Mouse (Mus musculus): ENCODE measurements at regions not wholly inside any gene's neighbourhood (a gene's known extent, or its start where the extent isn't known, plus 50 kb on each side); places are given as distances from the start of the nearest gene placed in this dataset.

DNA sequence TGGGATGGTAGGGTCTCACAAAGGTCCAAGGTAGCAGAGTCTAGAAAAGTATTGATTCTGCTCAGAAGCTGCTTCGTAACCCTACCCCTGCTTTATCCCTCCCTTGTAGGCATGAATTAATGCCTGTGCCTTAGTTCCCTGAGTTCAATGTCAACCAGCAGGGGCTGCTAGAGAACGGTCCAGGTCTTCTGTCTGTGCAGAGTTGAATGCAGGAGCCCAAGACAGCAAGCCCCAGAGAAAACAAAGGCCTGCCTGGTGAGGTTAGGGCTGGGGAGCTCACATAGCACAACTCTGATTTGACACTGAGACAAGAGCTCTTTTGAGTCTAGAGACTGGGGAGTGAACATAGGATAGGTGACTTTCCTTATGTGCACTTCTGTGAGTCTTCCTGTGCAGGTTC is 56.6 kb downstream of the Olig3 start:
- H3K9ac ChIP-seq = no peak overlapping the region
- no peaks in the 10 kb centered on the region for H3K36me3 ChIP-seq
- 47% methylated on average over 2 of the region's 2 CpGs for WGBS
- H3K27ac ChIP-seq = no peak overlapping the region
- H3K4me3 ChIP-seq (replicated peaks) = no peak overlapping the region
- no peaks in the 10 kb centered on the region for H3K4me1 ChIP-seq (replicated peaks)
- no peak for ATAC-seq
- H3K4me2 ChIP-seq (replicated peaks) = no peak overlapping the region
- H3K27me3 ChIP-seq (replicated peaks) = no peaks in the 10 kb centered on the region
- no peaks in the 10 kb centered on the region for H3K9me3 ChIP-seq

- Histone ChIP-seq H3K4me1 (replicated peaks) (no peaks in the 10 kb centered on the region), H3K27me3 (replicated peaks) (no peaks in the 10 kb centered on the region), H3K4me2 (replicated peaks) (no peak overlapping the region), H3K27ac (no peak overlapping the region), H3K9ac (no peak overlapping the region), H3K36me3 (no peaks in the 10 kb centered on the region), H3K9me3 (no peaks in the 10 kb centered on the region), H3K4me3 (replicated peaks) (no peak overlapping the region)
- WGBS = 48% methylated on average over 5 of the region's 5 CpGs
- no peak for ATAC-seq
Measured at GRCm38 (mm10) chr10:19413935-19414334, 57.6 kb downstream of the Olig3 start.

GRCm38 (mm10) chr10:19414834-19415233 is 58.5 kb downstream of the Olig3 start:
- H3K36me3 ChIP-seq = no peaks in the 10 kb centered on the region
- H3K27ac ChIP-seq = no peak overlapping the region
- H3K4me3 ChIP-seq (replicated peaks) = no peak overlapping the region
- ATAC-seq = no peak
- no peaks in the 10 kb centered on the region for H3K27me3 ChIP-seq (replicated peaks)
- no peaks in the 10 kb centered on the region for H3K9me3 ChIP-seq
- no peak overlapping the region for H3K4me2 ChIP-seq (replicated peaks)
- no peaks in the 10 kb centered on the region for H3K4me1 ChIP-seq (replicated peaks)
- 26% methylated on average over 5 of the region's 5 CpGs for WGBS
- H3K9ac ChIP-seq = no peak overlapping the region

DNA sequence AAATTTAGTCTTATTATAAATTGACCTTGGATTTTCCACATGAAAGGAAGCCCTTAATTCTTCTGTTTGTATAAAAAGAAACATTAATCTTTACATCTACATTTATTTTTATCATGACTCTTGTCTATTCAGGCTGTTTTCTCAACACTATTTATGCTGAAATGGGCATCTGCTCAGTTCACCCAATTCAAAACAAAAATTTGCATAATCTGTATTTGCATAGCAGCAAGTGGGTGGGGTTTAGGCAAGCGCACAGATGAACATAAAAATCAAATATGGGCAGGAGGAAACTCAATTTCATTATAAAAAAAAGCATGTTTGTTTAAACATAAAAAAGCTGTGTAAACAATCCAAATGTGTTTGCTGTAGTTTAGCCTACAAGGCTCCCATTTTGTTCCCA is 67.7 kb downstream of the Olig3 start:
- Histone ChIP-seq H3K36me3 (no peaks in the 10 kb centered on the region), H3K27ac (no peak overlapping the region), H3K9ac (no peak overlapping the region), H3K27me3 (replicated peaks) (no peaks in the 10 kb centered on the region), H3K4me1 (replicated peaks) (no peaks in the 10 kb centered on the region), H3K4me3 (replicated peaks) (no peak overlapping the region), H3K9me3 (no peaks in the 10 kb centered on the region), H3K4me2 (replicated peaks) (no peak overlapping the region)
- no peak for ATAC-seq
- WGBS = 75% methylated on average over 1 of the region's 1 CpGs

- Histone ChIP-seq H3K4me3 (replicated peaks) (no peak overlapping the region), H3K27ac (no peak overlapping the region), H3K4me2 (replicated peaks) (no peak overlapping the region), H3K9ac (no peak overlapping the region), H3K27me3 (replicated peaks) (no peaks in the 10 kb centered on the region), H3K4me1 (replicated peaks) (no peaks in the 10 kb centered on the region), H3K36me3 (no peaks in the 10 kb centered on the region), H3K9me3 (no peaks in the 10 kb centered on the region)
- 72% methylated on average over 3 of the region's 3 CpGs for whole genome bisulfite sequencing
- no peak for ATAC-seq
Measured at GRCm38 (mm10) chr10:19424961-19425360, 68.6 kb downstream of the Olig3 start.

DNA sequence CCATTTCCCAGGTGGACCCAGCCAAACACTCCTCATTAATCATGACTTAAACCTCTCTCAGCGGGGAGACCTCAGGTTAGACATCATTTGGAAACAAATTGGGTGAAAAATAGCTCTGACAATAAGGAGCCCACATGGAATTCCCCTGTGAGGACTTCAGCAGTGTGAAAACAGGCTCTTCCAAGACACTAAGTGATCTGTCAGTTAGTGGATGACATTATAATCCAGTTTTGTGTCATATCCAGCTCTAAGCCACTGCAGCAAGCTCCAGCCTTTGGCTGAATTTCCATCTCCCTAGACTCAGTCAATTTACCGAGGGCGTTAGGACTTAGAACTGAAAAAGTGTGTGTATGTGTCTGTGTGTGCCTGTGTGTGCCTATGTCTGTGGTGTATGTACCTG is 70.5 kb downstream of the Olig3 start:
- Histone ChIP-seq H3K9me3 (no peaks in the 10 kb centered on the region), H3K4me1 (replicated peaks) (no peaks in the 10 kb centered on the region), H3K27ac (no peak overlapping the region), H3K9ac (no peak overlapping the region), H3K4me3 (replicated peaks) (no peak overlapping the region), H3K4me2 (replicated peaks) (no peak overlapping the region), H3K27me3 (replicated peaks) (no peaks in the 10 kb centered on the region), H3K36me3 (no peaks in the 10 kb centered on the region)
- 78% methylated on average over 3 of the region's 3 CpGs for WGBS
- ATAC-seq = no peak

DNA sequence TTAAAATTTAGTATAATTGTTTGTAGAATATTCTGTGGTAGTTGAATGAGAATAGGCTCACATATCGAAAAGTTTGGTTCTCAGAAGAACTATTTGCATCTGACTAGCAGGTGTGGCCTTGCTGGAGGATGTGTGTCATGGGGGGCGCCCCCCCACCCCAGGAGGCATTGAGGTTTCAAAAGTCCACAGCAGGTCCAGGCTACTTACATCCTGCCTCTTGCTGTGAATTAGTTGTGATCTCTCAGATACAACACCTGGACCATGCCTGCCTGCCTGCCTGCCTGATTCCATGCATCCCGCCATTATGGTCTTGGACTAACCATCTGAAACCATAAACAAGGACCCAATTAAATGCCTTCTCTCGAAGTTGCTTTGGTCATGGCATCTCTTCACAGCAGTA is 76.2 kb downstream of the Olig3 start:
- no peaks in the 10 kb centered on the region for H3K9me3 ChIP-seq

DNA sequence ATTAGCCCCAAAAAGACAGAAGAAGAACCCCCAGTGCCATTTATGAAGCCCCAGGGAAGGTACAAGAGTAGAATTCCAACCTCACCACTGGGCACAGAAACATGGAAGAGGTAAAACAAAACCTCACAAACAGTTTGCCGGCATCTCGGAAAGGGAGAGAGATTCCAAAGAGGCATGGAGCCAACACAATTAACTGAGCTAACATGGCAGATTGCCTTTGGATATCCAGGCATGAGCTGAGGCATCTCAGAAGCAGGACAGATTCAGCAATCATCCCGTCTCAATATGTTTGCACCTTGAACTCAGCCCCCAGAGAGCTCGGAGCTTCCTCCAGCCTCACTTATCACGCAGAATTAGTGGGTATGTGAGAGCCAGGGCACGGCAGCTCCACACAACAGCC is 78.3 kb downstream of the Olig3 start:
- 67% methylated on average over 6 of the region's 6 CpGs for WGBS
- no peak overlapping the region for H3K27ac ChIP-seq
- H3K4me2 ChIP-seq (replicated peaks) = no peak overlapping the region
- no peak overlapping the region for H3K9ac ChIP-seq
- H3K27me3 ChIP-seq (replicated peaks) = no peaks in the 10 kb centered on the region
- no peaks in the 10 kb centered on the region for H3K9me3 ChIP-seq
- H3K4me1 ChIP-seq (replicated peaks) = no peaks in the 10 kb centered on the region
- no peak for ATAC-seq
- no peak overlapping the region for H3K4me3 ChIP-seq (replicated peaks)
- H3K36me3 ChIP-seq = no peaks in the 10 kb centered on the region

More for the DNA sequence above, 76.2 kb downstream of the Olig3 start:
- H3K27ac ChIP-seq = no peak overlapping the region
- no peaks in the 10 kb centered on the region for H3K4me1 ChIP-seq (replicated peaks)
- WGBS = 94% methylated on average over 4 of the region's 4 CpGs
- ATAC-seq = no peak
- H3K4me2 ChIP-seq (replicated peaks) = no peak overlapping the region
- H3K36me3 ChIP-seq = no peaks in the 10 kb centered on the region
- no peak overlapping the region for H3K4me3 ChIP-seq (replicated peaks)
- no peak overlapping the region for H3K9ac ChIP-seq
- H3K27me3 ChIP-seq (replicated peaks) = no peaks in the 10 kb centered on the region

- Histone ChIP-seq H3K9ac (no peak overlapping the region), H3K36me3 (no peaks in the 10 kb centered on the region), H3K4me2 (replicated peaks) (no peak overlapping the region), H3K9me3 (no peaks in the 10 kb centered on the region), H3K27me3 (replicated peaks) (no peaks in the 10 kb centered on the region), H3K4me3 (replicated peaks) (no peak overlapping the region), H3K4me1 (replicated peaks) (no peaks in the 10 kb centered on the region), H3K27ac (no peak overlapping the region)
- ATAC-seq = no peak
- 50% methylated on average over 12 of the region's 12 CpGs for WGBS
Measured at GRCm38 (mm10) chr10:19441807-19442206, 85.5 kb downstream of the Olig3 start.

DNA sequence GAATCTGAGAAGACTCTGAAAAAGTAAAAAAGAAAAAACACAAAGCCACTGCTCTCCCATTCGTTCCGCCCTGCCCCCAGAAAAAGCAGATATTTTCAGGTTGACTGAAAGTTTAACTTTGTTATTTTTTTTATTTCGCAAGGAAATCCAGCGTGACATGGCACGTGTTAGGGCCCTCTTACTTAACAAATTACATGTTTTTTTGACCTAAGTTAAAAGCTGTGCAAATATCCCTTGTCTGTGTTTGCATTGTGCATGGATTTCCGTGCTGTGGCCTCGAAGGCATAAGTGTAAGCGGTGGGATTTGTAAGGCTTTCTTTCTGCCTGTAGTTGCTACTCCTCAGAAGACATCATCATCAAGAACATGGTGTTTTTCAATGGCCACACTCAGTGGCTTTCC is 87.2 kb downstream of the Olig3 start:
- Histone ChIP-seq H3K36me3 (no peaks in the 10 kb centered on the region), H3K4me1 (replicated peaks) (no peaks in the 10 kb centered on the region), H3K4me2 (replicated peaks) (no peak overlapping the region), H3K27ac (no peak overlapping the region), H3K27me3 (replicated peaks) (no peaks in the 10 kb centered on the region), H3K9ac (no peak overlapping the region), H3K4me3 (replicated peaks) (no peak overlapping the region), H3K9me3 (no peaks in the 10 kb centered on the region)
- 49% methylated on average over 8 of the region's 8 CpGs for WGBS
- no peak for ATAC-seq

- Histone ChIP-seq H3K27me3 (replicated peaks) (no peaks in the 10 kb centered on the region), H3K9ac (no peak overlapping the region), H3K4me1 (replicated peaks) (no peaks in the 10 kb centered on the region), H3K27ac (0 out of 2 replicates have a peak overlapping the region, but pooled peaks have one; percentile 51), H3K36me3 (no peaks in the 10 kb centered on the region), H3K4me2 (replicated peaks) (peak overlapping the region; percentile 33; the same call in 1 of the 2 replicates), H3K4me3 (replicated peaks) (no peak overlapping the region), H3K9me3 (no peaks in the 10 kb centered on the region)
- WGBS = 58% methylated on average over 12 of the region's 12 CpGs
- peak; percentile 75 for ATAC-seq
Measured at GRCm38 (mm10) chr10:19448838-19449559, 92.7 kb downstream of the Olig3 start.

GRCm38 (mm10) chr10:19459053-19459452 is 102.7 kb downstream of the Olig3 start:
- H3K9ac ChIP-seq = no peak overlapping the region
- no peak overlapping the region for H3K27ac ChIP-seq
- H3K9me3 ChIP-seq = no peaks in the 10 kb centered on the region
- no peaks in the 10 kb centered on the region for H3K36me3 ChIP-seq
- H3K4me1 ChIP-seq (replicated peaks) = no peaks in the 10 kb centered on the region
- H3K4me2 ChIP-seq (replicated peaks) = no peak overlapping the region
- no peaks in the 10 kb centered on the region for H3K27me3 ChIP-seq (replicated peaks)
- ATAC-seq = no peak
- H3K4me3 ChIP-seq (replicated peaks) = no peak overlapping the region
- WGBS = 75% methylated on average over 11 of the region's 11 CpGs

GRCm38 (mm10) chr10:19459709-19460108 is 103.4 kb downstream of the Olig3 start:
- Histone ChIP-seq H3K4me2 (replicated peaks) (no peak overlapping the region), H3K27ac (no peak overlapping the region), H3K9ac (no peak overlapping the region), H3K4me1 (replicated peaks) (no peaks in the 10 kb centered on the region), H3K27me3 (replicated peaks) (no peaks in the 10 kb centered on the region), H3K4me3 (replicated peaks) (no peak overlapping the region), H3K9me3 (no peaks in the 10 kb centered on the region), H3K36me3 (no peaks in the 10 kb centered on the region)
- ATAC-seq = no peak
- WGBS = 82% methylated on average over 5 of the region's 5 CpGs

Measured in intestine, embryonic 15.5 days (tissue).